Mouse (Mus musculus) thymus, adult 2 months (tissue): ENCODE results near the gene Cyp3a13.

Experiments used
- CTCF ChIP-seq: fragments of 200-500 bp; IDR thresholded peaks from 2 replicates; pipeline ENCODE4 v1.5.1; 2012; ENCODE audit warnings: mild to moderate bottlenecking, control low read depth, low read length, moderate library complexity, borderline replicate concordance; ENCODE audit not compliant: control insufficient read depth, poor library complexity, insufficient read depth; ENCODE audit errors: extremely low read depth
- POLR2A ChIP-seq: fragments of 200-500 bp; IDR thresholded peaks from 2 replicates; pipeline ENCODE4 v1.6.1; 2012; ENCODE audit warnings: mild to moderate bottlenecking, low read length, control low read depth, moderate library complexity; ENCODE audit not compliant: control insufficient read depth, poor library complexity, insufficient read depth; ENCODE audit errors: extremely low read depth

DNA sequence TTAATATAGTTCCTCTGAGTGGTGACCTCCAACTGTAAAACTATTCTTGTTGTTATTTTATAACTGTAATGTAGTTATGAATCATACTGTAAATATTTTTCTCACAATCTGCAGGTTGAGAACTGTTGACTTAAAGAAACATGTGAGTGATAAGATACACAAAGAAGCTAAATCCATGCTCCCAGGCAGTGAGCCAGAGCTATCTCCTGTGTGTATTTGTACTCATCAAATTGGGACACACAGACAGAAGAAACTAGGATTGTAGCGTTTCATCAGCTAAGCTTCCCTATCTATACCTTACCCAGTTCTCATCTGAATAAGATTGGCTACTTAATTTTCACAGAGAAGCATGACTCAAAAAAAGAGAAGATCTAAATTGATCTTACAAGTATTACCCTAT is 21.7 kb upstream of the Cyp3a13 start:
- TF ChIP-seq CTCF, result no peak
- no peak for TF ChIP-seq POLR2A
